Mouse (Mus musculus) testis, adult 2 months (tissue): ENCODE measurements around the gene Spata21.

Experiments used
- CTCF ChIP-seq: fragments of 200-500 bp; IDR thresholded peaks from 2 replicates; pipeline ENCODE4 v1.5.1; 2012; ENCODE audit warnings: low read depth, mild to moderate bottlenecking, inconsistent platforms, low read length, moderate library complexity; ENCODE audit not compliant: control insufficient read depth, insufficient read depth, insufficient replicate concordance
- POLR2A ChIP-seq: fragments of 200-500 bp; IDR thresholded peaks from 2 replicates; pipeline ENCODE4 v1.6.1; 2012; ENCODE audit warnings: low read depth, mild to moderate bottlenecking, inconsistent platforms, low read length, moderate library complexity; ENCODE audit not compliant: control insufficient read depth

DNA sequence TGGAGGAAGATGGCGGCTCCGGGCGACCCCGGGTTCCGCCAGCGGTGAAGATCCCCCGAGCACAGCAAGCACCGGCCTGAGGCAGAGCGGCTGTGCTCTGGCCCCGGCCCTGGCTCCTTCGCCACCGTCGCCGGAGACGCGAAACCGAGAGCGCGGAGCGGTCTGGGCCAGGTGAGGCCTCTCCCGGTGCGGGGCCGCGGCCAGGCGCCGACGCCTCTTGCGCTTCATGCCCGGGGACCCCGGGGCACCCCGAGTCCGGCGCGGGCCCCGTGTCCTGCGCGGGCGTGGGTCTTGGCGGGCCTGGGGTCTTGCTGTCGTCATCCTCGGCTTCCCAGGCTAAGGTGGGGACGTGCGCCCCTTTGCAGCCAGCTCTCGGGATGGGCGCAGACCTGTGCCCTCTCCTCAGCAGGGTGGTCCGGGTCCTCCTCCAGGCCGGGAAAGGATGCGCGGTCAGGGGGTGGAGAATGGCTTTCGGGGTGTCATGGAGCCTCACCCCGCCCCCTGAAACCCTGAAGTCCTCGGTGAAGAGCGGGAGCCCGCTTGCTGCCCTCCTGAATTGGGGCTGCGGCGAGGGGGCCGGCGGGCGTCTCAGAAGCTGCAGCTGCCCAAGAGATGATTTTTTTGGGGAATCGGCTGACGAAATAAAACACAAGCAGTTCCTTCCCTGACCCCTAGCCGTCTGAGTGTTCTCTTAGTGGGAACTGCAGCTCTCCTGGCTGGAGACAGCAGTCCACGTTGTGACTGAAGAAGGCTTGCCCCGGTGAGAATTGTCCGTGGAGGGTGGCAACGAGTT, 60.1 kb downstream of the Spata21 start:
- TF ChIP-seq POLR2A (no peak), CTCF (no peak)
